Mouse (Mus musculus) myocyte (in vitro differentiated cells): ENCODE measurements at regions not wholly inside any gene's neighbourhood (a gene's known extent, or its start where the extent isn't known, plus 50 kb on each side); places are given as distances from the start of the nearest gene placed in this dataset.

Experiments used
- CEBPB ChIP-seq: IDR thresholded peaks from 2 replicates; pipeline ENCODE4 v1.6.1; 2011; ENCODE audit warnings: mild to moderate bottlenecking, moderate library complexity; ENCODE audit not compliant: poor library complexity, insufficient read depth, severe bottlenecking
- E2F4 ChIP-seq: IDR thresholded peaks from one replicate; pipeline ENCODE4 v1.6.1; 2011; ENCODE audit warnings: mild to moderate bottlenecking, control low read depth, moderate library complexity; ENCODE audit not compliant: insufficient read depth
- MAX ChIP-seq: IDR thresholded peaks from one replicate; pipeline ENCODE4 v1.6.1; 2011; ENCODE audit warnings: low read depth, mild to moderate bottlenecking, control low read depth
- MYOD1 ChIP-seq, 3 experiments: IDR thresholded peaks; one replicate each; pipeline ENCODE4 v1.6.1; 2011; ENCODE audit warnings: control low read depth in 2 of 3, low read depth in 2 of 3, mild to moderate bottlenecking in 2 of 3, moderate library complexity in 1 of 3; ENCODE audit not compliant: insufficient read length in 2 of 3, control insufficient read depth in 1 of 3
- MYOG ChIP-seq, 3 experiments: IDR thresholded peaks; one replicate each; pipeline ENCODE4 v1.6.1; 2011; ENCODE audit warnings: control low read depth in 2 of 3, low read depth in 2 of 3, mild to moderate bottlenecking in 2 of 3; ENCODE audit not compliant: insufficient read length in 2 of 3, control insufficient read depth in 1 of 3, insufficient read depth in 1 of 3
- POLR2A ChIP-seq: IDR thresholded peaks from one replicate; pipeline ENCODE4 v1.6.1; 2011; ENCODE audit warnings: low read depth, mild to moderate bottlenecking, control low read depth, moderate library complexity; ENCODE audit not compliant: insufficient read length
- POLR2AphosphoS2 ChIP-seq: IDR thresholded peaks from one replicate; pipeline ENCODE4 v1.6.1; 2011; ENCODE audit warnings: low read depth, control low read depth; ENCODE audit not compliant: insufficient read length
- REST ChIP-seq: IDR thresholded peaks from one replicate; pipeline ENCODE4 v1.6.1; 2011; ENCODE audit warnings: mild to moderate bottlenecking, control low read depth, moderate library complexity; ENCODE audit not compliant: insufficient read depth, insufficient read length
- SRF ChIP-seq: IDR thresholded peaks from one replicate; pipeline ENCODE4 v1.6.1; 2011; ENCODE audit warnings: low read depth; ENCODE audit not compliant: control insufficient read depth, insufficient read length
- TCF12 ChIP-seq: IDR thresholded peaks from one replicate; pipeline ENCODE4 v1.6.1; 2011; ENCODE audit warnings: mild to moderate bottlenecking, control low read depth; ENCODE audit not compliant: poor library complexity, insufficient read depth, severe bottlenecking
- TCF3 ChIP-seq: IDR thresholded peaks from one replicate; pipeline ENCODE4 v1.6.1; 2011; ENCODE audit warnings: low read depth, control low read depth; ENCODE audit not compliant: insufficient read length
- USF1 ChIP-seq: IDR thresholded peaks from one replicate; pipeline ENCODE4 v1.6.1; 2011; ENCODE audit warnings: low read depth, mild to moderate bottlenecking, control low read depth, moderate library complexity

DNA sequence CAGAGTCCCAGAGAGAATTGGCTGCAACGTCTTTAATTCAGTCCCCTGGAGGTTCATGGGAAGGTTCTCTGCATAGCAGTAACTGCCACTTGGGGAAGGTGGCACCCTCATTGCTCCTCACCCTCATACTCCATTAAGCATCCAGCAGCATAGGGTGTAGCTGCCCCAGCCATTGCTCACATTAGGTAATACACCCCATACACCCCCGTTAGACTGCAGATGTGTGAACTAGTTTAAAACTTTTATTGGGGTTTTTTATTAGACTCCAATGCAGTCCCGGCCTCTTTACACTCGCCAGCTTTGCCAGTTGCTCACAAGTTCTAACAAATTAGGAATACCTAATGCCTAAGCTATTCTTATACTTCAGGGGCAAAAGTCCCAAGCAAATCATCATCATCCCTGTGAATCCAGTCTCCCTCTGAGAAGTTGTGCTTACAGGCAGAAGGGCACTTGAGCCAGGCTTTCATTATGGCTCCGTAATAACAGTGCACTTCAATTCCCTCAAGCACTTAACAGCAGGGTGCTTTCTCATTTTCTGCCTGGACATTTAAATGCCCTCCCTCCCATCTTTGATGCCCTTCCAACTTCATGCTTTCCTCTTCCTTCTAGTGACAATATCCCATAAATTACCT lies 265.7 kb downstream of the Lyplal1 start:
- TF ChIP-seq E2F4 (no peak), POLR2A (no peak), TCF12 (no peak), TCF3 (no peak), USF1 (no peak), POLR2AphosphoS2 (no peak), MYOD1 (IDR thresholded peaks at IDR 0.05; ENCODE audit: control insufficient read depth in 1 of 3, insufficient read length in 2 of 3, low read depth in 2 of 3) (no peak), SRF (no peak), MYOG (IDR thresholded peaks at IDR 0.05; ENCODE audit: control insufficient read depth in 1 of 3, insufficient read depth in 1 of 3, insufficient read length in 2 of 3, low read depth in 2 of 3) (no peak), REST (no peak), MAX (no peak), CEBPB (no peak)
